Mouse (Mus musculus): Measurements from ENCODE around the gene Serping1. TPM values are rescaled to one million over a fixed set of nuclear protein-coding genes. Genes with fewer than 3 reads are reported as not detected.

Gene Serping1
- total and polyA plus RNA-seq, 2 experiments from 2014 or later = 36.5 to 46.5 TPM

GRCm38 (mm10) chr2:84758542-84759127 is 16.6 kb downstream of the Serping1 start:
- Histone ChIP-seq H3K9ac (replicated peaks; ENCODE audit: low read length) (no peak overlapping the region), H3K27ac (no peak overlapping the region), H3K4me1 (ENCODE audit: insufficient read depth, low read length) (no peaks in the 10 kb centered on the region), H3K9me3 (ENCODE audit: low read length) (no peaks in the 10 kb centered on the region), H3K27me3 (ENCODE audit: insufficient read depth, low read length) (no peaks in the 10 kb centered on the region), H3K4me3 (ENCODE audit: low read length) (no peak overlapping the region), H3K36me3 (ENCODE audit: insufficient read depth, low read length) (no peaks in the 10 kb centered on the region), H3K4me2 (ENCODE audit: low read depth, low read length) (no peak overlapping the region)
- 1% methylated on average over 2 of the region's 2 CpGs for WGBS
- ATAC-seq = peak; percentile 83
- peak; percentile 78 for DNase-seq (ENCODE audit: low spot score)
- peak; percentile 80 for TF ChIP-seq CTCF (IDR thresholded peaks at IDR 0.05; ENCODE audit: low read depth)

GRCm38 (mm10) chr2:84757026-84757682 is 18.1 kb downstream of the Serping1 start:
- Histone ChIP-seq H3K9me3 (ENCODE audit: low read length) (no peaks in the 10 kb centered on the region), H3K4me1 (ENCODE audit: insufficient read depth, low read length) (no peaks in the 10 kb centered on the region), H3K27me3 (ENCODE audit: insufficient read depth, low read length) (0 out of 2 replicates have a peak, but pooled peaks cover 3% of the 10 kb centered on the region), H3K9ac (replicated peaks; ENCODE audit: low read length) (no peak overlapping the region), H3K36me3 (ENCODE audit: insufficient read depth, low read length) (no peaks in the 10 kb centered on the region), H3K4me3 (ENCODE audit: low read length) (no peak overlapping the region), H3K27ac (no peak overlapping the region), H3K4me2 (ENCODE audit: low read depth, low read length) (no peak overlapping the region)
- 56% methylated on average over 7 of the region's 7 CpGs for WGBS
- no peak for ATAC-seq
- no peak for TF ChIP-seq CTCF (IDR thresholded peaks at IDR 0.05; ENCODE audit: low read depth)
- DNase-seq (ENCODE audit: low spot score) = no peak

- no peaks in the 10 kb centered on the region for H3K9me3 ChIP-seq (ENCODE audit: low read length)
- H3K27ac ChIP-seq = no peak overlapping the region
- DNase-seq (ENCODE audit: low spot score) (no peak), ATAC-seq (no peak)
- H3K4me1 ChIP-seq (ENCODE audit: insufficient read depth, low read length) = no peaks in the 10 kb centered on the region
- H3K27me3 ChIP-seq (ENCODE audit: insufficient read depth, low read length) = 0 out of 2 replicates have a peak, but pooled peaks cover 3% of the 10 kb centered on the region
- TF ChIP-seq CTCF (IDR thresholded peaks at IDR 0.05; ENCODE audit: low read depth) = no peak
- 91% methylated on average over 5 of the region's 5 CpGs for WGBS
- no peak overlapping the region for H3K9ac ChIP-seq (replicated peaks; ENCODE audit: low read length)
- H3K36me3 ChIP-seq (ENCODE audit: insufficient read depth, low read length) = no peaks in the 10 kb centered on the region
- H3K4me2 ChIP-seq (ENCODE audit: low read depth, low read length) = no peak overlapping the region
- no peak overlapping the region for H3K4me3 ChIP-seq (ENCODE audit: low read length)
Observed at GRCm38 (mm10) chr2:84756245-84756644, 19.0 kb downstream of the Serping1 start.

- no peak overlapping the region for H3K4me2 ChIP-seq (ENCODE audit: low read depth, low read length)
- H3K9me3 ChIP-seq (ENCODE audit: low read length) = no peaks in the 10 kb centered on the region
- ATAC-seq (no peak), DNase-seq (ENCODE audit: low spot score) (peak; percentile 7)
- H3K27me3 ChIP-seq (ENCODE audit: insufficient read depth, low read length) = 0 out of 2 replicates have a peak, but pooled peaks cover 3% of the 10 kb centered on the region
- no peak overlapping the region for H3K9ac ChIP-seq (replicated peaks; ENCODE audit: low read length)
- WGBS = 72% methylated on average over 6 of the region's 6 CpGs
- H3K36me3 ChIP-seq (ENCODE audit: insufficient read depth, low read length) = no peaks in the 10 kb centered on the region
- no peak for TF ChIP-seq CTCF (IDR thresholded peaks at IDR 0.05; ENCODE audit: low read depth)
- no peaks in the 10 kb centered on the region for H3K4me1 ChIP-seq (ENCODE audit: insufficient read depth, low read length)
- no peak overlapping the region for H3K27ac ChIP-seq
- H3K4me3 ChIP-seq (ENCODE audit: low read length) = no peak overlapping the region
Observed at GRCm38 (mm10) chr2:84750115-84750514, 25.1 kb downstream of the Serping1 start.

- no peaks in the 10 kb centered on the region for H3K27me3 ChIP-seq (ENCODE audit: insufficient read depth, low read length)
- H3K9me3 ChIP-seq (ENCODE audit: low read length) = no peaks in the 10 kb centered on the region
- H3K4me3 ChIP-seq (ENCODE audit: low read length) = peak overlapping the region; percentile 64
- peak; percentile 39 for DNase-seq (ENCODE audit: low spot score)
- TF ChIP-seq CTCF (IDR thresholded peaks at IDR 0.05; ENCODE audit: low read depth) = no peak
- peak; percentile 2; the same call in 1 of the 2 replicates for ATAC-seq
- peak overlapping the region; percentile 77 for H3K4me2 ChIP-seq (ENCODE audit: low read depth, low read length)
- H3K4me1 ChIP-seq (ENCODE audit: insufficient read depth, low read length) = peaks cover 12% of the 10 kb centered on the region
- under 1% methylated on average over 10 of the region's 10 CpGs for WGBS
- peak overlapping the region; percentile 51 for H3K9ac ChIP-seq (replicated peaks; ENCODE audit: low read length)
- no peaks in the 10 kb centered on the region for H3K36me3 ChIP-seq (ENCODE audit: insufficient read depth, low read length)
- H3K27ac ChIP-seq = peak overlapping the region; percentile 88
Observed at GRCm38 (mm10) chr2:84744126-84744525, 31.1 kb downstream of the Serping1 start.

GRCm38 (mm10) chr2:84743561-84743960 is 31.7 kb downstream of the Serping1 start, which contains the start of gene Gm19426:
Gene Gm19426 (minus strand): TSS chr2:84743655.
- DNase-seq (ENCODE audit: low spot score) = peak; percentile 95
- Histone ChIP-seq H3K27me3 (ENCODE audit: insufficient read depth, low read length) (no peaks in the 10 kb centered on the region), H3K4me2 (ENCODE audit: low read depth, low read length) (peak within 1 kb of the TSS; percentile 77), H3K4me1 (ENCODE audit: insufficient read depth, low read length) (peaks cover 16% of the 10 kb centered on the region), H3K4me3 (ENCODE audit: low read length) (peak within 1 kb of the TSS; percentile 64), H3K36me3 (ENCODE audit: insufficient read depth, low read length) (no peaks in the 10 kb centered on the region), H3K9ac (replicated peaks; ENCODE audit: low read length) (peak within 1 kb of the TSS; percentile 64), H3K9me3 (ENCODE audit: low read length) (no peaks in the 10 kb centered on the region), H3K27ac (peak within 1 kb of the TSS; percentile 88)
- no peak for TF ChIP-seq CTCF (IDR thresholded peaks at IDR 0.05; ENCODE audit: low read depth)
- peak; percentile 93 for ATAC-seq
- WGBS = 1% methylated on average over 24 of the region's 25 CpGs
